Mouse (Mus musculus): ENCODE measurements at regions not wholly inside any gene's neighbourhood (a gene's known extent, or its start where the extent isn't known, plus 50 kb on each side); places are given as distances from the start of the nearest gene placed in this dataset.
"Not testable (repeated sequence)": the region's sequence is repeated elsewhere in the genome, so short reads cannot be mapped to it uniquely, and the experiment has no call there.

DNA sequence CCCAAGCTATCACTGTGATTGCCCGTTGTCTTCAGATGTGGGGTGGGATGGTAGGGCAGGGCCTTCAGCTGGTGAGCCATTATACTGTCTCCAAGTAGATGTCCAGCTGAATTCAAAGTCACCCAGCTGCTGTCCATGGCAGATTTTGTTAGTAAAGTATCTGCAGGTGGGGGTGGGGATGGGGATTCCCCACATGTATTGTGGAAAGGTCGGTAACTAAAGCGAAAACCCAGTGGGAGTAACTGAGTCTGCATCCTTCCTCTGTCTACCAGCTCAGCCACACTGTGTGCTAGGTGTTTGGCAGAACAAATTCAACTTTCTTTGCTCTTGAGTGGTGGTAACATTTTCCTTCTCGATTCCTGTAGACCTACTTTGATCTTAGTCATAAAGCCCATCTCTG, 163.2 kb upstream of the 1700056E22Rik start:
- no peak for DNase-seq

DNA sequence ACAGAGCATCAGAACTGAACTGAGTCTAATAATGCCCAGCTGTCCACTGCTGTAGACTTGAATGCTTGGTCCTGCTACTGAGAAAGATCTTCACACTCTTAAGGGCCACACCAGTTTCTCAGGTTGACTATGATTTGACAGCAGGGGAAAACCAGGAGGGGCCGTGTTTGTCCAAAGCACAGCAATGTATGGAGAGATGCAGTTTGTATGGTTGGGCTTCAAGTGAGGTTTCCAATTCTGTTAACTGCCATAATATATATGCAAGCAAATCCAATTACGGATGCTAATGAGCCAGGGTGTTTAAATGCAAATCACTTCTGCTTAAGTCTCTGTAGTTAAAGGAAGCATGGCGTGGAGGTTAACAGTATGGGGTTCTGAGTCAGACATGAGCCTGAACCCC, 157.2 kb upstream of the 1700056E22Rik start:
- no peak for DNase-seq

DNA sequence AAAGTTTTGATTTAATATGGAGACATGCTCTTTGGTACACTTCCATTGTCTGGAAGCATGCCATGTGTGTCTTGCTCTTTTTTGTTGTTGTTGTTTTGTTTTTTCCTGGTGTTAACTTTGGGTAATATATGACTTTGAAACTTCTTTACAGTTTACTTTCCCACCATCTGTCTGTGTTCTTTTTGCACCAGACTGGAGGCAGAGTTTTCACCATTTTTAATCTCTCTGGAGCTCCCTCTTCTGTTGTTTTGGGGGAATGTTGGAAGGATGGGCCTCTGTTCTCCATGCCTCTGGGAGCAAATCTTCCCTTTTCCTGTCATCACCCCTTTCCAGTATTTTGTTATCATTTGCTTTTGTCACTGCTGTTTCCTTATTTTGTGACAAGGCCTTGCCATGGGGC, 153.5 kb upstream of the 1700056E22Rik start:
- no peak for DNase-seq

DNA sequence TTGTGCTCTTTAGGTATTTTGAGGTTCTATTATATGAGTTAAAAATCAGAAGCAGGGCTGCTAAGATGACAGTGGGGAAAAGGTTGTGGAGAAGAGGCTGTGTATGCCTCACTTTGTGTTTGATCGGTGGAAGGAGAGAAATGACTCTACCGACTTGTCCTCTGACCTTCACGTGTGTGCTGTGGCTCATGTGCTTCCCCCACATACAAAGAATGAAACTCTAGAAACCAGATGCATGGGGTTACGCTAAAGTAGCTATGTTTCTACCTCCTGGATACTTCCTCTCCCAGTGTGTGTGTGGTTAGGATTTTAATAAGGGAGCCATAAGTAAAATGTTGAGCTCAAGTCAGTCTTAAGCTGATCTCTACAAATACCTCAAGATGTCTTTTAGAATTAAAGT, 148.1 kb upstream of the 1700056E22Rik start:
- no peak for DNase-seq

DNA sequence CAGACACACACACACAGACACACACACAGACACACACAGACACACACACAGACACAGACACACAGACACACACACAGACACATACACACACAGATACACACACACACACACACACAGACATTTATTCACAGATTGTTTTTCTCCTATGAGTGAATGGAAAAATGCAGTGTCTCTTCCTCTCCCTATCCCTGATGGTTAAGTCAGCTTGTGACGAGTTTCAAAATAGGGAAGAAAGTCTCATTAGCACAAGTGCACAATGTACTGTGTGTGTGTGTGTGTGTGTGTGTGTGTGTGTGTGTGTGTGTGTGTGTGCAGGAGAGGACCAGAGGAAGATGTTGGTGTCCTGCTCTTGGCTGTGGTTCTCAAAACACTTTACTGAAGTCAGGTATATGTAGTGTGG, 140.3 kb upstream of the 1700056E22Rik start:
- not testable (repeated sequence) for DNase-seq

DNA sequence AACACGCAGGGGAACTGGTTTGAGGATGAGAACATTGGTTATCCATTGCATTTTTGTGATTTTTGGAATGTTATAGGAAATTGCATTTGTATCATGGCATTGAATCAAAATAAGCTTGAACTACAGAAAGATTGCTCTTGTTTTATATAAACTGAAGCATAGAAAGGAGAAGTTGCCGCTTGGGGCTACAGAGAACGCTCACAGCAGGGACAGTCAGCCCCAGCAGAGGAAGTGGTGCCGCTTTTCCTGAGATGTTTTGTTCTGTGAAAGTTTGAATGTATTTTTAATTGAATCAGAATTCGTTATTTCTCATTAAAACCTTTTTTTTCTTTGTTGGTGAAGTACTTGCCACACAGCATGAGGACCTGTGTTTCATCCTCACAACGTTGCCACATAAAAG, 139.6 kb upstream of the 1700056E22Rik start:
- no peak for DNase-seq

DNA sequence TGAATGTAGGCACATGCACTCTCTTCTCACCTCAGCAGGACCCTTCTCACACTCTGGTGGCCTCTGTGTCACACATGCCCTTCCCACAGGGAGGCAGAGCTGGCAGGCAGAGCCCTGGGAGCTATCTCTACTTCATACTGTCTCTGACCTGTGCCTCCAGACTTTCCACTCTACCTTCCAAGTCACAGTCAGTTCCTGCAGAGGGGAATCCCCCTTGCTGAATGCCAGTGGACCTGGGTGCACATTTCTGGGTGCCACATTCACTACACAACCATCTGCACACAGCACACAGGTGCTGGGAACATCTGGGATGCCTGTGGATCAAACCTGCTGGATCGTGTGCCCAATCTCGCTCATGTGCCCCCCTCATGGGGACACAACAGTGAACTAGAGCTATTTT, 138.9 kb upstream of the 1700056E22Rik start:
- DNase-seq: no peak

DNA sequence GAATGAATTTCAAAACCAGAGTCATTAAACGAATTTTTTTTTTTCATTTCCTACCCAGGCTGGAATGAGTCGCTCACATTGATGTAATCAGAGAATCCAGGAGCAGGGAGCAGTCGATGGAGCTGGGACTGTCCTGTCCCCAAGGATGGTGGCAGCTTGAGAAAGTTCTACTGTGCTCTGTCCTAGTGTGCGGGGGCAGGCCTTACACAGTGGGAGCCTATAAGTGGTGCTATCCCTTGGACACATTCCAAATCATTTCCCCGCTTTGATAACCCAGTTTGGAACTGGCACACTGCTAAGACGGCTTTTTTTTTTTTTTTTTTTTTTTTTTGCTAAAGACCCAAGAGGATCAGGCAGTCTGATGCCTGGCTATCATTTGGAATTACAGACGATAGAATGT, 137.5 kb upstream of the 1700056E22Rik start:
- DNase-seq: no peak

DNA sequence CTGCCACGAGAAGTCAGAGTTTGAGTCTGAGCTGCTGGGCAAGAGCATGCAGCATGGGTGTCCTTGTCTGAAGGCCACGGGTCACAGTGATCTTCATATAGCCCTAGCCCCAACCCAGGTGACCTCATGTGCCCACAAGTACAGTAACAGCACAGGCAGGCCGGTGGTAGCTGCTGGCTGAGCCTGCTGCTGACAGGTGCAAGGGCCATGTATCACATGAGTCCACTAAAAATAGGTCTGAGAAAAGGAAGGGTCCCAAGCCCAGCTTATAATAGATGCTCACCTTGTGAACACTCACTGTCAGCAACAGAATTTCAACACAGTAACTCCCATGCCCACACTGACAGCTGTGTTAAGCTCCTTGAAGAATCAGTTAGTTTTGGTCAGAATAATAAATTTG, 136.8 kb upstream of the 1700056E22Rik start:
- DNase-seq: no peak

DNA sequence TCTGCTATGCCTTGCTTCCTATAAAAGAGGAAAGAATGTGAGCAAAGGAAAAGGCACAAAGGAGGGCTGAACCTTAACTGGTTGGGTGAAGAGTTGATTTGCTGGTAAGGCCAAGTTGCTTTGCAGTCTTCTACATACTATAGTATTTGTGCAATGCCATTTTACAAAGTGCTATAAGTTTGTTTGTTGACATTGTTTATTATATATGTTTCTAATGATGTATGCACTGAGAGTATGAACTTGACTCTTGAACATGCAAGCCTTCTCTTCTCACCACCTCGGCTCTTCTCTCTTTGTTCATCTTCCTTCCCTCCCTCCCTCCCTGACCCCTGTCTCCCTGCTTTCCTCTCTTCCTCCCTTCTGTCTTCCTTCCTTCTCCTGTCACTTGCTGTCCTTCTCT, 135.9 kb upstream of the 1700056E22Rik start:
- DNase-seq: no peak

DNA sequence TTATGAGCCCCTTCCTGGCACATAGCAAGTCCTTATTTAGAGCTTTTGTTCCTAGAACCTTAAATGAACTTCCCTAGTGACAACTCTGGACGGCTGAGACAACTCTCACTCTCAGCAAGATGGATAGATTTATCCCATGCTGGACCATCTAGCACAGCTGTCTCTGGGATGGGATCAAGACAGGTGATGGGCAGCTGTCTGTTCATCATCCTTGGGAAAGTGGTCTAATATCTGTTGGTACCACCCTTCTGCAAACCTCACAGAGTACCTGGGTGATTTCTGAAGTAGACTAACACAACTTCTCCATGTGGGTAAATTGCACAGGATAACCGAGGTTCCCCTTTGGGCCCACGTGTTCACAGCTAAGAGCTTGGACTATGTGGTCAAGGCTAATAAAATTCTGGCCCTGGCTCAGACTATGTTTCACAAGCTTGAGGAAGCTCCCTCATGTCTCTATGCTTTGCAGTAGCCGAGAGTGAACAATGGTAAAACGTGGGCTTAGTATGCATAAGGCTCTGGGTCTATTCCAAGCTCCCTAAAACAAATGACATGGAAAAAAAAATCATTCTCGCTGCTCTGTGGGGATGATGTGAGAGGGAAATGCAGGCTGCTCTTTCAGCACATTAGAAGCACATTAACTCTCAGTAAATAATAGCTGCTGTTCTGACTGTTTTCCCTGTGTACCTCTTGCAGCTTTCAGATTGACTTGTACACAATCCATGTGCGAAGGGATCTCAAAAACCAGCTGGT, 135.1 kb upstream of the 1700056E22Rik start:
- DNase-seq: no peak

DNA sequence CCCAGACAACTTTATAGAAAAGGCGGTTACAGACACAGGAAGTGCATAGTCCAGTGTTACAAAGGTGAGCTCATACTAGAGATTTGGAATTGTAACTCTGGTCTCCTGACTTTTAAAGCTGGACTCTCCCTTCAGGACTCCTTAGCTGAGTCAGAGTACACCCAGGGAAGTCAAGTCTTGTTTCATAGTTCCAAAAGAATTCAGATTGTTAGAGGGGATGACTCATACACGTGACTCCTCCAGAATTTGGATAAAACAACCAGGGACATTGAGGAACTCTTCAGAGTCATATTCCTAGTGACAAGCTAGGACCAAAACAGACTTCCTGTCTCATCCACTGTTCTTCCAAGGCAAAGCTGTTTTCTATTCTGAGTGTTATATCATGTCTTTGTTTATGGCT, 132.8 kb upstream of the 1700056E22Rik start:
- no peak for DNase-seq

DNA sequence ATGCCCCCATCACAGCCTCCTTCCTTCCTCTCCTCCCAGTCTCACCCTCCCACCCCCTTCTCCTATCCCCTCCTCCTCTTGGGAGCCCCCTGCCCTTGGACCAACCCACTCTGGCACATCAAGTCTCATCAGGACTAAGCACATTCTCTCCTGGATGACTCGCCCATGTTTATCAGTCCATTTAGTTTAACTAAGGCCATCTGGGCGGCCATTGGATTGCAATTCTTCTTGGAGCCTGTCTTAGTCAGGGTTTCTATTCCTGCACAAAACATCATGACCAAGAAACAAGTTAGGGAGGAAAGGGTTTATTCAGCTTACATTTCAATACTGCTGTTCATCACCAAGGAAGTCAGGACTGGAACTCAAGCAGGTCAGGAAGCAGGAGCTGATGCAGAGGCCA, 128.4 kb upstream of the 1700056E22Rik start:
- not testable (repeated sequence) for DNase-seq

DNA sequence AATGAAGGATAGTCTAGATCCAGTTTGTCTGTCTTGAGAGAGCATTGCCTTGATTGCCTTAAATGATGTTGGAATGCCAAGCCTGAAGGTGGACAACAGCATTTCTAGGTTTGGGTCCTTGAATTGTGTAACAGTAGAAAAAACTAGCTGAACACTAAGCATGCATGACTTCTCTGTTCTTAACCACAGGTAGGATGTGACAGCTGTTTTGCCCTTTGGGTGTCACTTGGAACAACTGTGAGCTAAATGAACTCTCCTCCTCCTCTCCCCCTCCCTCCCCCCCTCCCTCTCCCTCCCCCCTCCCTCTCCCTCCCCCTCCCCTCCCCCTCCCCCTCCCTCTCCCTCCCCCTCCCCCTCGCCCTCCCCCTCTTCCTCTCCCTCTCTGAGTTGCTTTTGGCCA, 113.6 kb upstream of the 1700056E22Rik start:
- DNase-seq: no peak

DNA sequence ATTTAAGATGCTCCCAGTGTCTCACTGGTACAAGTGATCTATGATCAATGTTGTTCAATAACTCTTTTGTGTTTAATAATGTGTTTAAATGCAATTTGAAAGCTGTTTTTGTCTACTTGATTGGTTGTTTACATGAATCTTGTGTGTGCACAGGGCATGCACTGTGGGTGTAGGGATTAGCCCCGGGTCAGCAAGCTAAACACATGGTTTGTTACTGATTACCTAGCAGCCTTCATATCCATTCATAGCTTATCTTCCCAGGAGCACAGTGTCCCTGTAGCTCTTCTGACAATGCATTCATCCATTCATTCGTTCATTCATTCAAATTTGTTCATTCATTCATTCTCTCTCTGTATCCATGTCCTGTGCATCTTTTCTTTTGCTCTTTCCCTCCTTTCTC, 108.9 kb upstream of the 1700056E22Rik start:
- DNase-seq: no peak

DNA sequence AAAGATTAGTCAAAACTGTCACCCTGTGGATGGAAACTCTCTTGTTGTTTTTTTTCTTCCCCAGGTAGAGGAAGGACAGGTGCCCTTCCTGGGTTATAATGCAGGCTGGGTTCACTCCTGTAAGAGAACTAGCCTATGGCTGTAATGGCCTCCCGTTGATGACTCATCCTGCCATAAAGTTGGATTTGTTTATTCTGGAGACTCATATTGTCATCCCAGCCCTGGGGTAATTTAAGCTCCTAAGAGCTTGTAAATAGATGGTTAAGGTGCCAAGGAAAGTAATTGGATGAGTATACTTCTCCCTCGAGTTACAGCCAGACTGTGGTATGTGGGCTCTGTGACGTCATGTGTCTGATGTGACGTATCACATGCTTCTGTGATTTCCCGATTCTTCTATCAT, 106.4 kb upstream of the 1700056E22Rik start:
- no peak for DNase-seq

DNA sequence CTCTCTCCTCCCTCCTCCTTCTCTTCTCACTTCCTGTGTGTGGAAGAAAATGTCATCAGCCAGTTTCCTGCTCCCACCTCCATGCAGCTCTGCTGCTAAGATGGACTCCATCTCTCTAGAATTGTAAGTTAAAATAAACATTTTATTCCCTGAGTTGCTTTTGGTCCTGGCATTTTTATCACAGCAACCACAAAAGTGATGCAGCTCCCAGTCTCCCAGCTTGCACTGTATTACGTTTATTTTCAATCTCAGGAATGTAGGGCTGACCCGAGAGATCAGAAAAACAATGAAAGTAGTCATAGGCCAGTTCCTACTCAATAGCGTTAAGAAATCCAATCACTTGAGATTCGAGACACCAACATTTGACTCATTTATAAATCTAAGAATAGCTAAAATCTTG, 106.0 kb upstream of the 1700056E22Rik start:
- no peak for DNase-seq

DNA sequence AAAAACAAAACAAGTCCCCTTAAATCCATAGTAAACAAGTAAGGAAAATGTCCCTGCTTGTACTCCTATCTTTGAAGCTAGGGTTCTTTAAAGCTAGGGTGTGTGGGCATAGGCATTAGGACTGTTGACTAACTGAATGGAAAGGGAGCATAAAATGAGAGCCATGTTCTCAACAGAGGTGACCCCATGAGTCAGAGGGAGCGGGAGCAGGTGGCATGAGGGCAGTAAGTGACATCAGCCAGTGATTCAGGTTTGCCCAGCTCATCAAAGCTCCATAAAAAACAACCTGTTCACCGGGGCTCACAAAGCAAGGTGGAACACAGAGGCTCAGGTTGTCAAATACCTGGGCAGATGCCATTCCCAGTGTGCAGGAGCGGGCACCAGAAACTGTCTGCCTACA, 104.6 kb upstream of the 1700056E22Rik start:
- no peak for DNase-seq

DNA sequence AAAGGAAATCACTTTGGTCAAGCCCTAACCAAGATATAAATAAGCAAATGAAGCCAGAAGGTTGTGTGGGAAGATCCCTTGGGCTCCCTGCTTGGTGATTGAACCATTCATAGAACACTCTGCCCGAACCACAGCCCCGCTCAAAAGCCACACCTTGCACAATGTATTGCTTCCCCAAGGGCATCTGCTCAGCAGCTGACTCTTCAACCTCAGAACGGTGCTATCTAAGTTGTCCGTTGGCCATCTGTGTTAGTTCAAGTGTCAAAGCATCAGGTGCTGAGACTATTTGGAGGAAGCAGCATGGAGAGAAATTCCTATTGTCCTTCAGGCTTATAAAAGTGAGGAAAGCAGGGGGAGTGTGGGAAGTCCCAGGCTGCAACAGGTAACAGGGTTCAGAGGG, 96.8 kb upstream of the 1700056E22Rik start:
- no peak for DNase-seq

DNA sequence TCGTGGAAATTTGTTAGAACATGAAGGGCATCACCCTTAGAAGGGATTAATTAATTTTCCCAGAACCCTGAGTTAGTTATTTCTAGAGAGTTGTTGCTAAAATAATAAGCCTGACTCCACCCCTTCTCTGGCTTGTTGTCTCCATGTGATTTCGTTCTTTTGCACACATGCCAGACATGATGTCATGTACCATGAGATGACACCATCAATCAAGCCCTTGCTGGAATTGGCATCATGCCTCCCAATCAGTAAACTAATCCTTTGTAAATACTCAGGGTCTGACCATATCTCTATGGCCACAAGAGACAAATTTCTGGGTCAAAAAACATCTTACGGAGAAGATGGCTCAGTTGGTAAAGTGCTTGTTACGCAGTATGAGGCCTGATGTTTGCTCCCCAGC, 93.2 kb upstream of the 1700056E22Rik start:
- peak in 1 of 2 experiments; percentile 44 for DNase-seq

DNA sequence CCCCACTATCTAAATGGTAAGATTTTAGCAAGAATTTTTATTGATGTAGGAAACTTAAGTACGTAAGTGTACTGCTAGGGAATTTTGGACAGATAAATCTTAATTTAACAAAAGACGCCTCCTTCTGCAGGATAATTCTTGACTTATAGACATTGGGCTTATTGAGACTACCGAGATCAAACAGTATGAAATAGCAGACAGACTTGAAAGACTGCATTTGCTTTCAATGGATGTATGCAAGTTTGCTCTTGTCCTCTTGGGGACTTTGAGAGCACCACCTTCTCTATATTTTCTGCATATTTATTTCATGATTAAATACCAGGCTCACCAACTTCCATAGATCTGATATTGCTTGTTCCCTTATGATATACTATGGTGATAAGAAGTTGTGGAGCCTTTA, 92.8 kb upstream of the 1700056E22Rik start:
- DNase-seq: no peak

Measured in lung, adult 18-20 months (tissue).